26 mouse cellular contexts compared by ENCODE assay signal in the genomic region with DNA sequence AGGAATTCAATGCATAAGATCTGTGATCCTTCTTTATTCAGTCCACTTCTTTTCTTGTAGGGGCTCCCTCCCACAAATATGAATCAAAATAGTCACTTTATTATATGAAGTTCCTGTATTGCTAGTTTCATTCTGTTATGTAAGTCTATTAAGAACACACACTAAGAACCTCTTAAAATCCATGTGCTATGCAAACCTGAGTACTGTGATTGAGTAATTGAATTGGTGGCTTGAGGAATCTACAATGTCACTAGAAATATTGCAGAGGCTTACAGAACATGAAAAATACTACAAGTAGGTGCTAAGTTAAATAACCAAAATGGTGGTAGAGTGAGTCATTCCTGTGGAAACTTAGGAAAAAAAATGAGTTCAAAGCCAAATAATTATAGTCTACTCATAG. TPM values are rescaled to one million over a fixed set of nuclear protein-coding genes. Genes with fewer than 3 reads are reported as not detected.
DNase-seq lines count a peak whose midpoint lies in the region; ATAC-seq and TF ChIP-seq lines count a peak whose summit lies in the region.
"Had no signal": no experiment of that assay in that cellular context is flagged by ENCODE, and none has a peak within 500 bp of the region (broad histone marks: within the 10 kb centered on the region; RNA-seq: fewer than 3 reads in every experiment).

No protein-coding gene starts in this region.

- no peaks in the 10 kb centered on the region for H3K9me3 ChIP-seq in lung, postnatal 0 days (ENCODE audit: low read length)
- H3K9me3 ChIP-seq: embryonic facial prominence, embryonic 13.5 days; embryonic facial prominence, embryonic 15.5 days; forebrain, embryonic 13.5 days; forebrain, embryonic 15.5 days; G1E had no signal

- ATAC-seq in lung, postnatal 0 days, result 0 out of 2 replicates have a peak, but pooled peaks have one; percentile 21
- ATAC-seq: activated CD4-positive, CD25-positive, alpha-beta regulatory T cell, adult 4 months; CD4-positive, CD25-positive, alpha-beta regulatory T cell, adult 4 months; forebrain, embryonic 13.5 days; forebrain, embryonic 15.5 days; forebrain, postnatal 0 days; Patski had no signal

- no peaks in the 10 kb centered on the region for H3K36me3 ChIP-seq in lung, postnatal 0 days (ENCODE audit: insufficient read depth, low read length)
- H3K36me3 ChIP-seq: embryonic facial prominence, embryonic 13.5 days; embryonic facial prominence, embryonic 15.5 days; forebrain, embryonic 15.5 days; G1E had no signal

- no peak overlapping the region for H3K9ac ChIP-seq in lung, postnatal 0 days (replicated peaks; ENCODE audit: low read depth)
- H3K9ac ChIP-seq: embryonic facial prominence, embryonic 13.5 days; embryonic facial prominence, embryonic 15.5 days; forebrain, embryonic 13.5 days; forebrain, embryonic 15.5 days; forebrain, postnatal 0 days had no signal

- peak; percentile 35; the same call in 1 of the 2 replicates for TF ChIP-seq EP300 in lung, postnatal 0 days (IDR thresholded peaks at IDR 0.05)

- no peak overlapping the region for H3K4me2 ChIP-seq in lung, postnatal 0 days (replicated peaks; ENCODE audit: low read depth, low read length)
- H3K4me2 ChIP-seq: embryonic facial prominence, embryonic 13.5 days; embryonic facial prominence, embryonic 15.5 days; forebrain, embryonic 13.5 days; forebrain, embryonic 15.5 days had no signal

- no peak overlapping the region for H3K4me3 ChIP-seq in lung, postnatal 0 days (ENCODE audit: low read depth, low read length)
- H3K4me3 ChIP-seq in layer of hippocampus, adult 2 months, result no peak overlapping the region
- H3K4me3 ChIP-seq: embryonic facial prominence, embryonic 13.5 days; embryonic facial prominence, embryonic 15.5 days; erythroblast, embryonic 14.5 days; forebrain, embryonic 13.5 days; forebrain, embryonic 15.5 days had no signal

- DNase-seq in lung, postnatal 0 days (ENCODE audit: low spot score), result peak; percentile 53
- no peak for DNase-seq in lung, postnatal 10 days
- peak; percentile 24 for DNase-seq in lung, postnatal 36 days
- no peak for DNase-seq in lung, postnatal 4 days
- DNase-seq in layer of hippocampus, adult 2 months (ENCODE audit: low spot score in 2 of 2), result no peak
- DNase-seq: adrenal gland, adult 8-10 months; adrenal gland, postnatal 14 days; adrenal gland, postnatal 36 days; B cell, adult 2 months; cerebellum, adult 18-20 months; cerebellum, adult 8-10 months; cerebellum, adult 9-11 months; cerebellum, postnatal 14 days; cerebellum, postnatal 36 days; embryo, embryonic 11 days; forebrain, postnatal 0 days had no signal

- no peaks in the 10 kb centered on the region for H3K27me3 ChIP-seq in lung, postnatal 0 days (replicated peaks; ENCODE audit: insufficient read depth, low read length)
- H3K27me3 ChIP-seq: CH12.LX; embryonic facial prominence, embryonic 13.5 days; embryonic facial prominence, embryonic 15.5 days; forebrain, embryonic 13.5 days; forebrain, embryonic 15.5 days; Patski had no signal

- H3K27ac ChIP-seq in lung, postnatal 0 days (ENCODE audit: low read length), result no peak overlapping the region
- no peak overlapping the region for H3K27ac ChIP-seq in layer of hippocampus, adult 2 months
- H3K27ac ChIP-seq: embryonic facial prominence, embryonic 13.5 days; embryonic facial prominence, embryonic 15.5 days; forebrain, embryonic 13.5 days; forebrain, embryonic 15.5 days had no signal

- no peak for TF ChIP-seq CTCF in lung, postnatal 0 days (IDR thresholded peaks at IDR 0.05)
- TF ChIP-seq CTCF in layer of hippocampus, adult 2 months (conservative IDR thresholded peaks at IDR 0.05), result no peak

- H3K4me1 ChIP-seq in lung, postnatal 0 days (ENCODE audit: insufficient read depth, low read depth, low read length), result no peaks in the 10 kb centered on the region
- H3K4me1 ChIP-seq: embryonic facial prominence, embryonic 13.5 days; embryonic facial prominence, embryonic 15.5 days; forebrain, embryonic 13.5 days; forebrain, embryonic 15.5 days had no signal

RNA-seq across cellular contexts. Expression of a gene that starts 10.2 kb away (rescaled TPM):
- 20.7 and 21.0 TPM in 2 replicates for polyA plus RNA-seq in lung, postnatal 0 days (2015; fragmentation: Nextera tagmentation; extraction: Ambion mirVana)
- total RNA-seq in layer of hippocampus, adult 2 months (2021), result 1 to 10 TPM; 1.5 to 2.0 TPM
- total RNA-seq: CH12.LX, G1E had no signal
- polyA plus RNA-seq: activated CD4-positive, CD25-positive, alpha-beta regulatory T cell, adult 4 months; CD4-positive, CD25-positive, alpha-beta regulatory T cell, adult 4 months had no signal

Comparison
In these comparisons a context has a peak if more than half of its experiments do, and no peak if none do; other contexts are left out.
1. DNase-seq: peak in lung, postnatal 0 days (single experiment) and lung, postnatal 36 days (single experiment); none in lung, postnatal 10 days (single experiment), lung, postnatal 4 days (0 of 2) and layer of hippocampus, adult 2 months (0 of 2).